Mouse (Mus musculus) subcutaneous adipose tissue, adult 2 months (tissue): ENCODE results near the gene Plk5. TPM values are rescaled to one million over a fixed set of nuclear protein-coding genes. Genes with fewer than 3 reads are reported as not detected.

Source experiments
- polyA plus RNA-seq: library from polyadenylated mRNA; depleted of rRNA; stranded (reverse); fragments of >200 nt; gene quantifications from 2 replicates; pipeline ENCODE4 v1.2.3, GENCODE M21; 2012; ENCODE audit warnings: low replicate concordance; rRNA removed

Gene Plk5
- 0.12 TPM in 1 of 2 replicates, not detected in the other for polyA plus RNA-seq

DNA sequence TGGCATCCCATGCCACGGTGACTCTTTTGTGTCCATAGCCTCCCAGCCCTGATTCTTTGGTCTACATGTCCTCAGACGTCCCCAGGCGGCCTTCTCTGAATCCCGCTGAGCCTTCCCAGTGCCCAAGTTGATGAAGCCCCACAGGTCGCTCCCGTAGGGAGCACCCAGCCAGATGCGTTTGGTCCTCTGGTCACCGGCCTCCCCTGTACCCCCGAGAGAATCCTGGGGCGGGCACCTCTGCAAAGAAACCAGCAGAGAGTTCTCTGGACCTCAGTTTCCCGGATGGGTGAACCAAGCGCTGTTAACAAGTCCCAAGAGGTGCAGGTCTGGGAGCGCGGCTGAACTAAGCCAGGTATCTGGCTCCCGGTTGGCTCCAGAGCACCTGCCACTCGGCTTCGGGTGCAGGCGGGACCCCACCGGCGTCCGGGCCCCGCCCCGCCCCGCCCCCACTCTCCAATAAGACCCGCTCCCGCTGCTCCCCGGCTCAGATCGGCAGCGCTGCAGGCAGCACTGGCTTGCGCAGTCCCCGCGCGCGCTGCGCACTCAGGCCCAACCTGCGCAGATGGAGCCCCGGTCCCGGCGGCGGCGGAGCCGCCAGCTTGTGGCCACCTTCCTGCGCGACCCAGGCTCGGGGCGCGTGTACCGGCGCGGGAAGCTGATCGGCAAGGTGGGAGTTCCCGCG is at the start of gene Plk5:
Gene Plk5 (plus strand): TSS at position 459 of the 682 bp plus-strand sequence.

DNA sequence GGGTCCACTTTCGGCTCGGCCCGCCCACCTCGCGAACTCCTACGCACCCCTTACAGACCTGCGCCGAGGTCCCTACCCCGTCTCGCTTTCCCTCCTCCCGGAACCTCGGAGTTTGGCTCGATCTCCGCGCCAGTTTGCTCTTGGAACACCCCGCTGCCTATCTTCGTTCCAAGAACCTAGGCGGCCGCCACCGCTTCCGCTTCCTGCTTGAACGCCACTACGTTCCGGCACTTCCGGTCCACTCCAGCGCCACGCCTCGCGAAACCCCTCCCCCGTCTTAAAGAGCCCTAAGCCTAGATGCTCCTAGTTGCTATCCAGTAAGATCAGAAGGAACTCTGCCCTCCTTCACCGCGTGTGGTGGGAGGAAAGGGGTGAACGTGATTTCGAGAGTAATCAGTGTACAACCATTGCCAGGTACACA is 35.9 kb upstream of the Plk5 start, which contains the start of gene 2310011J03Rik:
Gene 2310011J03Rik (minus strand): TSS at position 198 of the 421 bp plus-strand sequence.

DNA sequence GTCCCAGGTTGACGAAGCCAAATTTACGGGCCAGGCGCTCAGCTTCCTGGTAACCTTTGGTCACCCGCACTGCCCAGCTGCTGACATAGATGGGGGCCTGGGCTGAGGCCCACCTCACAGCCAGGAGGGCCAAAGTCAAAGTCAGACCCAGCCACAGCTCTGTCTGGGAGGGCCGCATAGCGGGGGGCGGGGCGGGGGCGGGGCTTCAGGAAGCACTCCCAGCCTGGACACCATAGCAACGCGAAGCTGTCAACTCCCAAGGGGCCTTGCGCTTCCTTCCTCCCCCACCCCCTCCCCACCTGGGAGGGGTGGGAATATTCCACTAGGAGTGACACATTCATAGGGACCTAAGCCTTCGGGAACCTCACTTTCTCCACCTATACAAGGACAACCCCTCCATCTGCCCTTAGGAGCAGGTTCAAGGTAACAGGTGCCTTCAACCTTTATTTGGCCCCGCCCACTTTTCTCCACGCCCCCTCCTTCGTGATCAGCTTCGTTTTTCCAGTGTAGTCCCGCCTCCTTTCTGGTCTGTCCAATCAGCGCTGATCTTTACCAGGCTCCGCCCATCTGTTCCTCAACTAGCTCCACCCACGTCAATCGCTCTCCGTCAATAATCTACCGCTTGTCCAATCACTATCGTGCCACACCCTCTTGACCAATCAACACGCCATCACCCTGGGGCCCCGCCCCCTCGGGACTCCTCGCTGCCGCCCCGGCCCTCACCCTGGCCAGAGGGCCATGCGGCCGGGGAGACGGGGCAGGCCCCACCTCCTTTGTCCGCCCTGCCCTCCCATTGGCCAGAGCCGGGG is 26.8 kb upstream of the Plk5 start, which contains the start of the genes Pcsk4 and Reep6:
Gene Pcsk4 (minus strand): TSS at position 226 of the 809 bp plus-strand sequence.
Gene Reep6 (plus strand): TSS at position 681 of the 809 bp plus-strand sequence.

DNA sequence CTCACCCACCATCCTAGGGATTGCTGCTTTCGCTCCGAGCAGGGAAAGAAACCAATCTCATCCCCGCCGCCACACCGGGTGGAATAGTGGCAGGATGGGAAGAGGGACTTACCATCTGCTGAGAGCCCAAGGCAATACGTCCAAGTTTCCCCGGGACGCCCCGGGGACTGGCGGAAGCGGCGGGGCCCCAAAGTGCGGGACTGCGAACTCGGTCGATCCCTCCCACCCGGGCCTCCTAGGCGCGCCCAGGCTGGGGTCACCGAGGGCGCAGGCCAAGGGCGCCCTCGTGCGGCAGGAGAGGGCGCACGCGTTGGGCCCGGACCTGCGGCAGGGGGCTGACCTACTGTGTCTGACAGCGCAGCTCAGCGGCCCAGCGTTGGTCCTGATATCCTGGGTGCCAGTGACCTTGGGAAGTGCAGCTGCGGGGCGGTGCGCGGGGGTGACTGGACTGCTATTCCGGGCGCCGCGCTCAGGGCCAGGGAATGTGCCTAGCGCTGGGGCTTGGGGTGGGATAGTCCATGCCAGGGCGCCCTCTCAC is 7.9 kb upstream of the Plk5 start, which contains the start of gene Adamtsl5:
Gene Adamtsl5 (minus strand): TSS at position 169 of the 538 bp plus-strand sequence.

DNA sequence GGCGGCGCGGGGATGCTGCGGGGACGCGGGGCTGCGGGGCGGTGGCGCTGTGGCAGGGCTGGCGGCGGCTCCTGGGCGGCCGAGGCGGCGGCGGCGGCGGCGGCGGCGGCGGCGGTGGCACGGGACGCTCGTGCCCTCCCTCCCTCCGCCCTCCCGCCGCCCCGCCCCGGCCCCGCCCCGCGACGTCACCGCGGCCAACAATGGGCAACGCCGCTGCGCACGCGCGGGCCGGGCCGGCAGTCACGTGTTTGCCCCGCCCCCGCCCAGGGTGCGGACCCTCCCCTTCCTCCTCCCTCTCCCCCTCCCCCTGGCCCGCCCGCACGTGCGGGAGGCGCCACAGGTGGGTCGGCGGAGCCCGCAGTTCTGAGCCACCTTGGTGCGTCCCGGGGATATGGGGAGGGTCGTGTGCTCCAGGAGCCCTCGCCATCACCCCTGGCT is 31.3 kb downstream of the Plk5 start, which contains the start of gene Mex3d:
Gene Mex3d (minus strand): TSS at position 138 of the 438 bp plus-strand sequence.

DNA sequence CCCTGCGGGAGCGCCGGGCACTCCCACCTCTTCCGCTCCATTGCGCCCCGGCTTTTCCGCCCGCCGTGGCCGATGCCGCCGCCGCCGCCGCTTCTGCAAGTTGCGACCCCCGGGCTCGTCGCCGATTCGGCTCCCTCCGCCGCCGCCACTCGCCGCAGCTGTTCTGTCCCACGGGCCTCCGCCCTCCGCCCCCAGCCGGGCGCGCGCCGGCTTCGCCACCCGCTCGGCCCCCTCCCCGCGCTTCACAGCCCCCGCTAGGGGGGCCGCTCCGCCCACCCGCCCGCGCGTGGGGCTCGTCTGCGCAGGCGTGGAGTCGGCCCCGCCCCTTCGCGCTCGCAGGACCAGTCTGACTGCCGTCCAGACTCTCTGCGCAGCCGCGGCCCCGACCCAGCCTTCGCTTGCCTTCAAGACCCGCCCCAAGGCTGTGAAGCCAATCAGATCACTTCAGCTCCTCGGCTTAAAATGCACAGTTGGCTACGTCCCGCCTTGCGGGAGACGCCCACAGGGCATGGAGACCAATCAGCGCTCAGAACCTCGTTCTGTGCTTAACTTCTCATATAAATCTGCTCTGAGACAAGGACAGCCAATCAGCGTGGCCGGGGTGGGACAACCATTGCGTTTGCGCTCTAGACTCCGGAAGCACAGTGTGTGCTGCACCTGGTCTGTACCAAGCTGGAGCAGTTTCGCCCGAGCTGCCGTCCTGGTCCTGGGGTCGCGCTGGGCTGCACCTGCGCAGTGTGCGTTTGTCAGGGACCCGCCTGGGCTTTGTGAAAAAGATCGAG is 43.1 kb downstream of the Plk5 start, which contains the start of gene Mbd3:
Gene Mbd3 (minus strand): TSS at position 360 of the 782 bp plus-strand sequence.

DNA sequence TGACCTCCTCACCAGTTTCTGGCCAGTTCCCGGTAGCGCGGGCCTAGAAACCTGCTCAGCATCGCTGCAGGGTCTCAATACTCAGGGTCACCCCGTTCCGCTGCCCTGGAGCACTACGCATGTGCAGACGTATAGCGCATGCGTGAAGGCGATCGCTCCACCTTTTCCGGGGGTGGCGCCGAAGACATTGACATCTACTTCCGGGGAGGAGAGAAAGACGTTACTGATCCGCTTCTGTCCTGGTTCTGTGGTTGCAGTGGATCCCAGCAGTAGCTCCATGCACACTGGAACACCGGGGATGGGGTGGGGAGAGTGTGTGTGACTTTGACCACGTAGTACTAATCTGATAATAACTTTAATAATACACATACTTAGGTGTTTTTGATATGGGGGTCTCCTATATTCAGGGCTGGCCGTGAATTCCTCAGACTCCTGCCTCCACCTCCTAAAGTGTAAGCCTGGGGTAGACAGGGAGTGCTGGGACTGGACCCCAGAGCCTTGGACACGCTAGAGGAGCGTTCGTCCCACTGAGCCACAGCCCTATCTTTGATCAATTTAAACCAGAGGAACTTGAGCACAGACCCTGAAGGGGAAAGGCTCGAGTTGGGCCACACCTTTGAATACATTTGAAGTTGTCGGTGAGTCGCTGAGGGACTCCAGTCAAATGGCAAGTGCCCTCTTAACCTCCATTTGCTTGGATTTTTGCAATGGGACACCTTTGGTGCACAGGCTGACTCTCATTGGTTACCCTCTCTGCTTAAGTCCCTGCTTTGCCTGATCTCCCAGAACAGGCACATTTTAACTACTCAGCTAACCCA is 50.6 kb downstream of the Plk5 start, which contains the start of gene Uqcr11:
Gene Uqcr11 (minus strand): TSS at position 147 of the 818 bp plus-strand sequence.

Other genes starting within 250 kb of the Plk5 start
- gene Stk11, start 240.7 kb upstream of the Plk5 start, polyA plus RNA-seq: 146 and 147 TPM in 2 replicates
- gene Atp5d, start 217.8 kb upstream of the Plk5 start, polyA plus RNA-seq: 840 and 867 TPM in 2 replicates
- gene Cbarp, start 215.6 kb upstream of the Plk5 start, polyA plus RNA-seq: 4.6 and 24.2 TPM in 2 replicates
- 26.8 and 79.7 TPM in 2 replicates for gene Midn, start 208.2 kb upstream of the Plk5 start, polyA plus RNA-seq
- gene Cirbp, start 190.5 kb upstream of the Plk5 start, polyA plus RNA-seq: 85.6 and 156 TPM in 2 replicates
- gene 1600002K03Rik, start 183.5 kb upstream of the Plk5 start, polyA plus RNA-seq: 11.8 and 12.1 TPM in 2 replicates
- gene Efna2, start 177.0 kb upstream of the Plk5 start, polyA plus RNA-seq: 5.8 and 12.4 TPM in 2 replicates
- gene Mum1, start 130.0 kb upstream of the Plk5 start, polyA plus RNA-seq: 61.9 and 62.4 TPM in 2 replicates
- gene Ndufs7, start 107.3 kb upstream of the Plk5 start, polyA plus RNA-seq: 414 and 611 TPM in 2 replicates
- gene Gamt, start 95.4 kb upstream of the Plk5 start, polyA plus RNA-seq: 63.6 and 128 TPM in 2 replicates
- 41.8 and 67.0 TPM in 2 replicates for gene Dazap1, start 95.0 kb upstream of the Plk5 start, polyA plus RNA-seq
- 1,097 and 1,999 TPM in 2 replicates for gene Rps15, start 64.0 kb upstream of the Plk5 start, polyA plus RNA-seq
- gene Apc2, start 60.5 kb upstream of the Plk5 start, polyA plus RNA-seq: 1.6 and 3.1 TPM in 2 replicates
- 63.1 and 73.9 TPM in 2 replicates for gene 2310011J03Rik, start 35.9 kb upstream of the Plk5 start, polyA plus RNA-seq
- 11.0 and 18.3 TPM in 2 replicates for gene Pcsk4, start 27.0 kb upstream of the Plk5 start, polyA plus RNA-seq
- gene Reep6, start 26.5 kb upstream of the Plk5 start, polyA plus RNA-seq: 29.5 and 41.3 TPM in 2 replicates
- 27.6 and 29.5 TPM in 2 replicates for gene Adamtsl5, start 8.0 kb upstream of the Plk5 start, polyA plus RNA-seq
- gene Mex3d, start 31.2 kb downstream of the Plk5 start, polyA plus RNA-seq: 9.5 and 41.0 TPM in 2 replicates
- 145 and 199 TPM in 2 replicates for gene Mbd3, start 43.1 kb downstream of the Plk5 start, polyA plus RNA-seq
- 2,303 and 2,715 TPM in 2 replicates for gene Uqcr11, start 50.4 kb downstream of the Plk5 start, polyA plus RNA-seq
- gene Tcf3, start 77.2 kb downstream of the Plk5 start, polyA plus RNA-seq: 56.2 and 124 TPM in 2 replicates
- gene Onecut3, start 138.4 kb downstream of the Plk5 start, polyA plus RNA-seq: not detected in 2 replicates
- 0.03 and 0.06 TPM in 2 replicates for gene Atp8b3, start 182.7 kb downstream of the Plk5 start, polyA plus RNA-seq
- gene Rexo1, start 205.1 kb downstream of the Plk5 start, polyA plus RNA-seq: 36.1 and 53.1 TPM in 2 replicates
- 13.1 and 28.3 TPM in 2 replicates for gene Klf16, start 220.9 kb downstream of the Plk5 start, polyA plus RNA-seq
- gene Abhd17a, start 233.9 kb downstream of the Plk5 start, polyA plus RNA-seq: 199 and 204 TPM in 2 replicates
- 107 and 129 TPM in 2 replicates for gene Scamp4, start 246.4 kb downstream of the Plk5 start, polyA plus RNA-seq
- 9.4 and 12.8 TPM in 2 replicates for gene Adat3, start 246.4 kb downstream of the Plk5 start, polyA plus RNA-seq
- gene Gm49322, start 249.6 kb downstream of the Plk5 start, polyA plus RNA-seq: 1.6 and 3.7 TPM in 2 replicates